Mouse (Mus musculus): ENCODE results near the gene Fam83g. TPM values are rescaled to one million over a fixed set of nuclear protein-coding genes. Genes with fewer than 3 reads are reported as not detected.
"Not testable (repeated sequence)": the region's sequence is repeated elsewhere in the genome, so short reads cannot be mapped to it uniquely, and the experiment has no call there.

Fam83g gene
- polyA plus RNA-seq (2017; shearing (Covaris generic)): under 1 TPM; 0.08 to 0.41 TPM

DNA sequence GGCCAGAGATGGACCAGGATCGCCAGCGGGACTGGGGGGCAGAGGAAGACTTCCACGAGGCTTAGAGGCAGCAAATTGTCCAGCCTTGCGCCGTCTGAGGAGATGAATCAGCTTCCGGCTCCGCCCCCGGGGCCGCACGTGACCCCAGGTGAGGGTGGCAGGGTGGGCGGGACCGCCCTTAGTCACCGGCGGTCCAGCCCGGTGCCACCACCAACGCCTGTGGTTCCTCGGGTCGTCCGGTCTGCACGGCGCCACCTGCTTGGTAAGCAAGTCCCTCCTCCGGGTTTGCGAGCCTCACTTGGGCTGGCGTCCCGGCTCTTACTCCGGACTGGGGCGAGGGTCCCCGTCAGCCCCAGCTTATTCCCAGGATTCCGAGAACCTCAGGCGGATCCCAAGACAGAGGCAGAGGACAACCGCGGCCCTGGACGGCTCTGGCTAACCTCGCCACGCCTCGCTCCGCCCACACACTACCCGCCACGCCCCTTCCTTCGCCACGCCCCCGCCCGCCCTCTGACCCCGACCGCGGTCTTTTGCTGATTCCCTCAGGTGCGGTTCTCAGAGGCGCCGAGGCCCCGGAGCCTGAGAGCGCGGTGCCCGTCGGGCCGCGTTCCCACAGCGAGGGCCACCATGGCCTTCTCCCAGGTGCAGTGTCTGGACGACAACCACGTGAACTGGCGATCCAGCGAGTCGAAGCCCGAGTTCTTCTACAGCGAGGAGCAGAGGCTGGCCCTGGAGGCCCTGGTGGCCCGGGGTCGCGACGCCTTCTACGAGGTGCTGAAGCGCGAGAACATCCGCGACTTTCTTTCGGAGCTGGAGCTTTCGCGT, at the start of gene Fam83g:
Fam83g (plus strand) TSS at position 185 of the 825 bp plus-strand sequence.
- ATAC-seq: peak; percentile 69

DNA sequence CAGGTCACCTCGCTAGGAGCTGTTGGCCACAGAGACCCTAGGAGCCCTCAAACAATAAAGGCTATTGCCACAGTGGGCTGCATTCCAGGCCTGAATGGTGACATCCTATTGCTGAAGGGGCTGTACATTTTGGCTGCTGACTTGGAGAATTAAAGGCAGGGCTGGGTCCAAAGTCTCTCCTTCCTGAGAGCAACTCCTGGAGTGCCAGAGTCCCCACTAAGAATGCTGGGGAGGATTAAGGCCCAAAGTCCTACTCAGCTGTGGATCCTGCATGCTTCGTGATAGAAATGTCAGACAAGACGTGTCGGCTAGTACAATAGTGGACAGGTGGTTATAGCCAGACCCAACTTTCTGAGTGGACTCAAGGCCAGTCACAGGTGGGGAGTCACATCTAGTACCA, 47.6 kb upstream of the Fam83g start:
- not testable (repeated sequence) for ATAC-seq

DNA sequence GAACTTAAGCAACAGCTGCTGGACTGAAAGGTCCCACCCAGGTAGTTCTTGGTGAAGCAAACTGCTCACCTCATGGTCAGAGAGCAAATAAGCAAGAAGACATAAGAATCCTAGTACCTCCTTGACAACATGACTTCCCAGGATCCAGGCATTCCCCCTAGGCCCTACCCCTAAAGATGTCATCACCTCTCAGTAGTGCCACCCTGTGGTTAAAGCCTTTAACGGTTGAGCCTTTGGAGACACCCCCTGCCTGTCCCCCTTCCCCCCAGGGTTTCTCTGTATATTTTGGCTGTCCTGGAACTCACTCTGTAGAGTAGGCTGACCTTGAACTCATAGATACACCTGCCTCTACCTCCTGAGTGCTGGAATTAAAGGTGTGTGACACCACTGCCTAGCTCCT, 46.5 kb upstream of the Fam83g start:
- ATAC-seq: no peak

DNA sequence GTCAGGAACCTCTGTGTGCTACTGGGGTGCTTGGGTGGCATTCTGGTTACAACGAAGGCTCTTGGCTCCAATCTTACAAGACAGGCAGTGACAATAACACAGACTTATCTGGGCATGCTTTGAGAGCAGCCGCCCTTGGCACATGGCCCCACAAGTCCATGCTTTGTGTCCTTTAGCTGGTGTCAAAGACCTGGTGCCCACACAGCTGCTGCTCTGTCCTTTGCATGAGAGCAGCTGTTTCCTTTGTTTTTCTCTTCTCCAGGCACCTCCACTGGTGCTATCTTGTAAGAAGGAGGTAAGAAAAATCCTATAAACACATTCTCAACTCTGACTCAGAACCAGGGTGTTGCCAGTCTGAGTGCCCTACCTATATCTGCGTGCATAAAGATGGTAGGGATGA, 46.0 kb upstream of the Fam83g start:
- ATAC-seq: no peak

DNA sequence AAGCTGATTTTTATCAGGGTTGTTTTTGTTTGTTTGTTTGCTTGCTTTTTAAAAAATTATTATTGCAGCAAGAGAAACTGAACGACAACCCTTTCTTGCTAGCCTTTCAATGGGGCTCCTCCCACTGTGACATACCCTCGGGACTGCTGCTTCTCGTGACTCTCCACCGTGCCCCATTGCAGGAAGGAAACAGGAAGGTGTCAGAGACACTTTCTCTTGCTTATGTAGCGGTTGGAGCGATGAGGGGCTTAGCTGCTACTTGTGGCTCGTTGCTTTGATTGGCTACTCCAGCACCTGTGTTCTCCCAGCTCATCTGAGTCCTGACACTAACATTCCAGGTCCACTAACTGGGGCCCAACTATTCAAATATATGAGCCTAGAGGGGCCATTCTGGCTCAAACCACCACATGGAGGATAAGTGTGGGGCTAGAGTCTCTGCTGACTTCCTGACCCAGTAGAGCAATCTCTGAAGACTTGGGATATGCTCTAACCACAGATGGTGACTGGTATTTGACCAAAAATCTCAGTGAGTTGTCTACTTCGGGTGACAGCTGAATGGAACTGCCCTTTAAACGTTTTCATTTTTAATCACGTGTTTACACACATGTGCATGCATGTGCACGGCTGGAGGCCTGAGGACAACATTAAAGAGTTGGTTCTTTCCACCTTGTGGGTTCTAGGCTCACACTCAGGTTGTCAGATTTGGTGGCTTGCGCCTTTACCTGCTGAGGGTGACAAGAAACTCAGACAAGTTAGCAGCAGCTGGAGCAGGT, 44.9 kb upstream of the Fam83g start:
- peak; percentile 79 for ATAC-seq

DNA sequence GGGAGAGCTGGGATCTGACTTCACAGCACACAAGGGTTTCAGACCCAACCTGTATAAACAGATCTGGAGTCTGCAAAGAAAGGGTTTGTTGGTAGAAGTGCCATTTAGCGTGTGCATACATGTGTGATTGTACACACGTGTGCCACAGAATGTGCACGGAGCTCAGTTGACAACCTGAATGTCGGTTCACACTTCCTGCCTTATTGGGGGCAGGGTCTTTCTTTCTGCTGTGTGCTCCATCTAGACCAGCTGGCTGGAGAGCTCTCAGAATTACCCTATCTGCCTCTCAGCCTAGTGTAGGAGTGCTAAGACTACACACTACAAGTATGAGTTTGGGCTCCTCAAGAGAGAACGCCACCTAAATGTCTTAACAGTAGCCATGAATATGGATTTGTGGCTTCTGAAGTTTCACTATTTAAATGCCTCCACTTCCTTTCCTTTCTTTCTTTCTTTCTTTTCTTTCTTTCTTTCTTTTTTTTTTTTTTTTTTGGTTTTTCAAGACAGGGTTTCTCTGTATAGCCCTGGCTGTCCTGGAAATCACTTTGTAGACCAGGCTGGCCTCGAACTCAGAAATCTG, 44.2 kb upstream of the Fam83g start:
- ATAC-seq: peak; percentile 31

DNA sequence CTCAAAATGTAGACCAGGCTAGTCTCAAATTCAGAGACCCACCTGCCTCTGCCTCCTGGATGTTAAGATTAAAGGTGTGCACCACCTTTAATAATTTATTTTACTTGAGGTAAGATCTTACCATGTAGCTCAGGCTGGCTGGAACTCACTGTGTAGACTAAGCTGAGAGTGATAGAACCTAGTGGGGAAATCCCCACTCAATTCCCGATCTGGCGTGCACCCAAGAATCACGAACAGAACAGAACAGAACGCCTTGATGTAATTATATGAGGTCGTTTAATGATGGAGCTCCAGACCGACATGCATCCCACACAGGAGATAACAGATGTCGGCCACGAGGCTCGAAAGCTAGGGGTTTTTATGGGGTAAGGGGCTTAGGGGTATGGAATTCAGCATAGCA, 43.3 kb upstream of the Fam83g start:
- not testable (repeated sequence) for ATAC-seq

DNA sequence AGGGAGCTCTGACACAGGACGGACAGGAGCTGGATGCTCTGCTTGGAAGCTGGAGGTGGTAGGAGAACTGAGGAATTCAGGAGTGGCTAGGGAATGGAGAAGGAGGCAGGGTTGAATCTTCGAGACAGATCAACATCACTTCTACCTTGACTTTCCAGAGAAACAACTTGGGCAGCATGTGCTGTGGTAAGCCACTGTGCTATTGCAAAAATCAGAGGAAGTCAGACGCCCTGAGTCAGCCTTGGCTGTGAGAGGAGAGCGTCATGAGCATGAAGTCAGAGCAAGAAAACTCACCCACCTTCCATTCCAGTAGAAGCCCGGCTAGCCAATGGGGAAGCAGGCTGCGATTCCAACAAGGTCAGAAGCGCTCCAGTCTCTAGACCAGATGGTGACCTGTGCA, 41.8 kb upstream of the Fam83g start:
- no peak for ATAC-seq

DNA sequence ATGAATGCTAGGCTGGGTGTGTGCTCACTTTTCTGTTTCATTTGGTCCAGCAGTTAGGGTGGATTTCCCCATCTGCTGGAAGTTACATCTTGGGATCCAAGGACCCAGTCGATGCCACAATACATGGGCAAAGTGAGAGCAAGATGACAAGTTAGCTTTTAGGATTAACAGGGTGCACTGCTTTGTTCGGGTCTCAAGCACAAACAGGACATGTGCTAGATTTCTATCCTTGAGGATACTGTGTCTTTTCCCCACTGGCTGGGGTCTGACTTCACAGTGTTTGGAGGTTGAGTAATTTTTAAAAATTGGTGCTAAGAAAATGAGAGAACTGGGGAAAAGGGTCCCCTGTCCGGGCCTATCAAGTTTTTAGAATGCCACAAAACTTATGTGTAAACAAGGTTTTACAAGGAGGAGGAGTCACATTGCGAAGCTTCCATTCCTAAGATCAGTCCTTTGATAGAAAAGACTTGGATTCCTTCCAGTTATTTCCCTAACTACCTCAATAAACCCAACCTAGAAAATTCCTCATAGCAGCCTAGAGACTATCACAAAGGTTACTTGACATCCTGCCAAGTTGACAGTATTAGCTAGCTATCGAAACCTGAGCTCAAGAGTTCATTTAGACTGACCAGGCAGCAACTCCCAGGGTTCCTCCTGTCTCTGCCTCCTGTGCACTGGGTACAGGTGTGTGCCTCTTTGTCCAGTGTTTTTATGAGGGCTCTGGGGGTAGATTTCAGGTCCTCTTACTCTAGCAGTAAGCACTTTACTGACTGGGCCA, 40.5 kb upstream of the Fam83g start:
- no peak for ATAC-seq

DNA sequence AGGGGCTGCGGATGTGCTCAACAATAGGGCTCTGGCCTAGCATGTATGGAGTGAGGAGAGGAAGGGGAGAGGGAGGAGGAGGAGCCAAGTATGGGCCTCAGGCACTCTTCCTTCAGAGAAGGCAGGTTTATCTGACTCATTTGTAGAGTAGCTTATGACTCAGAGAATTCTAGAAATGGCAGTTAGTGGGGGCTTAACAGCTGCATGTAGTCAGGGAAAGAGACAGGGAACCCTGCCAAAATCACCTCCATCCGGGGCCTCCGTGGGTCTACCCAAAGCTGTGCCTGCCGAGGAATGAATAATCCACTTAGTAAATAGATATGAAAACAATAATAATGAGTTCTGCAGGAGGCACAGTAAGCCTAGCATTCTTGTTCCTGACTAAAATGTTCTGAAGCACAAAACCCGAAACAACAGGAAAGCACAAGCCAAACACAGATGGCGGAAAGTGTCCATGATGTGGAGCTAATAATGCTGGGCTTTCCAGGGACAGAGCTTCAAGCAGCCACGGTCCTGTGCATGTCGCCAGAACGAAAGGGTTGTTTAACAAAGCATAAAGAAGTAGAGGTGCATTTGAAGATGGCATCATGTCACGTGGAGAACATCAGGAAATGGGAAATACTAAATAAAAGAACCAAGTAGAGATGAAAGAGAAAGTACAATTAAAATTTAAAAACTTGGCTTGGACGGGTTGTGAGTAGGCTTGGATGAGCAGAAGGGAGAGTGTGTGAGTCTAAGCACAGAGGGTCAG, 39.1 kb upstream of the Fam83g start:
- ATAC-seq: peak; percentile 62

DNA sequence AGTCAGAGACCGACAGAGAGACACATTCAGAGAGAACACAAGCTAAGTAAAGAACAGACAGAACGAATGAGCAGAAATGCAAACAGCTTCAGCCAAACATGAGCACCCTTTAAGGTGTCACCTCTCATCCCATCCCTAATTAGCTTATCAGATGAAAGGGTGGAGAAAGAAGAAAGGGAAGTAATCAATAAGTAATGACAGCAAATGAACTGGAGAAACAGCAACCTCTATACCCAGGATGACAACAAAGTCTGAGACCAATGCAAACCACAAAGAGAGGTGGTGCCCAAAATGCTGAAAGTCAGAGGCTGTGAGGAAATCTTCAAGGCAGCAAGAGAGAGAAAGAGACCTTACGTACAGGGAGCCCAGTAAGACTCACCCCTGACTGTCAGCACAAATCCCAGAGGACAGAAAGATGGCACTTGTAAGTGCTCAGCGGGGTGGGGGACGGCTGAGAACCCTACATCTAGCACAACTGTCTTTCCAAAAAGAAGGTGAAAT, 38.5 kb upstream of the Fam83g start:
- no peak for ATAC-seq

DNA sequence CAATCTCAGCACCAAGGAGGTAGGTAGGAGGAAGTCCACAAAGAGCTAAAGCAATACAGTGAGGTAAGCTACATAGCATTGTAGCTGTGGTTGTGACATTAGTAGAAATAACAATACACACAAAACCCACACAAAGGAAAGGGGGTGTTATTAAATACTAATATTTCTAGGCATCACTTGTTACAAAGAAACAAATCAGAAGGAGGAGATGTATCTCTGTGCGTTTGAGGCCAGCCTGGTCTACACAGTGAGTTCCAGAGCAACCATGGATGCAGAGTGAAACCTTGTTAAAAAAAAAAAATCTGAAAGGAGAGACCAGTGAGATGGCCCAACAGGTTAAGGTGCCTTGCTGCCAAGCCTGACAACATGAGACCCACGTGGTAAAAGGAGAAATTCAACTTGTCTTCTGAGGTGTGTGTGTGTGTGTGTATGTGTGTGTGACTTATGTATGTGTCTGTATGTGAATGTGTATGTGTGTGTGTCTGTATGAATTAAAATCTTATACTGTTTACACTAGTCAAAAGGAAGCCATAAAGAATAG, 37.3 kb upstream of the Fam83g start:
- ATAC-seq: no peak

DNA sequence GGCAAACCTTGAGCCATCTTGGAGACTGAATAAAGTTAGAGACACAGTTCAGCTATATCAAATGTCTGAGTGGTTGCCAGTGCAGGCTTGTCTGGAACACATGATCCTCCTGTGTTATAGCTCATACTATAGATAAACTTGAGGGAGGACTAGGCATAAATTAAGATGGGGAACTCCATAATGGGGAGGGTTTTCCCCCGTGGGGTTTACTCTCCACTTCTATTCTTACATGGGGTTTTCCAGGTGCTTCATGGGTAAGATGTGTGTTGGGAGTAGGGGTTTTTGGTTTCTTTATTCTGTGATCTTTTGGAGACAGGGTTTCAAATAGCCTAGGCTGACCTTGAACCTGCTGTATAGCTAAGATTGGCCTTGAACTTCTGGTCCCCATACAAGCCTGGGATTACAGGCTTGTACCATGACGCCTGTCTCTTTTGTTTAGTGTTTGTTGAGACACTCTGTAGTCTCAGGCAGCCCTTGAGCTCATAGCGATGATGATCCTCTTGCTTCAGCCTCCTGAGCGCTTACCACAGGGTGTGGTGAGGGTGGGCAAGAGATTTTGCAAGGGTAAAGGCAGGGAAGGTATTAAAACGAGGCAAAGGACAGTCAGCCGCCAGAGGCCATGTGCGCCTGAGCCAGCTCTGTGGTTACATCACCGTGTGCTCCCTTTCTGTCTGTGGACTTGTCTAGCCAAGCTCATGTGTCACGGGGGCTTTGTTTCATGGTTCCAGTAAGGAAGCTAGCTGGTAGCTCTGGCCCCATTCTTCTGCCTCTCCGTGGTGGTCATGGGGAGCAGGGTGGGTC, 36.6 kb upstream of the Fam83g start:
- ATAC-seq: peak; percentile 72

DNA sequence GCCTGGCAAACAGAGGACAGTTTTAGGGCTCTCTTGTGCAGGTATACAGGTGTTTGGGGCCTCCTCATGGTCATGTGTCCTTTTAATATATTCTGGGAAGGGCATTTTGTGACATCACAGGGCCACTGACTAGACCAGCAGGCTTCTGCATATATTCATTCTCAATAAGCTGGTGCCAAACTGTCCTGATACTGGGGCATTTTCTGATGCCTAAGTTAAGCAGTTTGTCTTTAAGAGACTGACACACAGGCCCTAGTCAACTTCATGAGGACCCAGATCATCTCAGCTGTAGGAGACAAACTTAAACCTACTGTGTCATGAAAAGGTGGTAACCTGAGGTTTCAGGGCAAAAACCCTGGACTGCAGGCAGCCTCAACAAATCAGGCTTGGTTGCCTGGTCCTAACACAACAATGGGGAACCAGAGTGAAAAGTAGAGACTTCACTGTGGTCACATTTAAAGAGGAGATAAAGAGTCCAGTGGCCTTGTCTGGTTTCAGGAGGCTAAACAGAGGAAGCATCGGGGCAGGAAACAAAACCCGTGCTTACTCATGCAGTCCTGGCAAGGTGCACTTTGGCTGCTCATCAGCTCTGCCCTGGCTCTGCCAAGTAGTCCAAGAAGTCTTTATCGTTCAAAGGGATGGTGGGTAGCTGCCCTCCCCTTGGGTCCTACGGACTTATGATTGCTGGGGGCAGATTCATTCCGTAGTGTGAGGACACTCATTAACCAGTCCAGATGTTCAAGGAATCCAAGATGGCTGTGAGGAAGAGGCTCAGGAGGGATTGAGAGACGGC, 35.7 kb upstream of the Fam83g start:
- no peak for ATAC-seq

DNA sequence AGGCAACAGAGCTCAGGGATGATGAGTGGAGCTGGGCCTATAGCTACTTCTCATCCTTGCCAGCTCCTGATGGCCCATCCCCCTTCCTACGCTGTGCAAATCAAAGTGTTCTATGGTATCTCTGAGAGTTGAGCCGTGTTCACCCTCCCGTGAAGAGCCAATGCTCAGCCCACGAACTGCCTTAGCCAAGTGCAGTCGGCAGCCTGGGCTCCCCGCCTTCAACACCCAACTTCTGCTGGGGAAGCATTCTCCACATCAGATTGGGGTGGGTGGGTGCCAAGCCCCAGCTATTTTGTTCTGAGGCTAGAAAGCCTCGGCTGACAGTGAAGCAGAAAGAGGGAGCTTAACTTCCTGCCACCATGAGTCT, 35.2 kb upstream of the Fam83g start:
- ATAC-seq: no peak

DNA sequence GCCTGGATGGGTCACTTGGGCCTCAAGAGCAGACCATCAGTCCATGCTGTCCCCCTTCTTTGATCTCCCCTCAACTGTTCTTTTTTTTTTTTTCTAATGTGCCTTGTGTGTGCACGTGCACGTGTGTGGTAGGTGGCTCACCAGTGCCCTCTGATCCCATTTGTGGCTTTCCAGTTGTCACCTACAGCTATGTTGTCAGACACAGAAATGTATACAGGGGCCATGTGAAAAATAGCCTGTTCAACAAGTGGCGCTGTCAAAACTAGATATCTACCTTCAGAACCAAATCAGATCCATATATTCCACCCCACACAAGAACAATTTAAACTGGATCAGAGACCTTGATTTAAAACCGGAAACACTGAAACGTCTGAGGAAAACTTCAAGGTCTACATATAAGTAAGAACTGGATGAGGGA, 34.7 kb upstream of the Fam83g start:
- no peak for ATAC-seq

DNA sequence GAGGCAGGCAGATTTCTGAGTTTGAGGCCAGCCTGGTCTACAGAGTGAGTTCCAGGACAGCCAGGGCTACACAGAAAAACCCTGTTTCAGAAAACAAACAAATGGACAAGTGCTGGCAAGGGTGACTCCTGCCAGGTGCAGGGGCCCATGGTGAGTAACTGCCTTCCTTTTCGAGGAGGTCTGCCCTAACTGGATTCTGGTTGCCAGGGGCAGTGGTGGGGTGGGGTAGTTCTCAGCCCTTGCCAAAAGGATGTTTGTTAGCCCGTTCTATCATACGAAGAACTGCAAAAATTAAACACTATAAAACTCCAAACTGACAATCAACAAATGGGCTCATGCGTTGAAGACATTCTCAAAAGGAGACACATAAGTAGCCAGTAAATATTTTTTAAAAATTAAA, 34.3 kb upstream of the Fam83g start:
- no peak for ATAC-seq

DNA sequence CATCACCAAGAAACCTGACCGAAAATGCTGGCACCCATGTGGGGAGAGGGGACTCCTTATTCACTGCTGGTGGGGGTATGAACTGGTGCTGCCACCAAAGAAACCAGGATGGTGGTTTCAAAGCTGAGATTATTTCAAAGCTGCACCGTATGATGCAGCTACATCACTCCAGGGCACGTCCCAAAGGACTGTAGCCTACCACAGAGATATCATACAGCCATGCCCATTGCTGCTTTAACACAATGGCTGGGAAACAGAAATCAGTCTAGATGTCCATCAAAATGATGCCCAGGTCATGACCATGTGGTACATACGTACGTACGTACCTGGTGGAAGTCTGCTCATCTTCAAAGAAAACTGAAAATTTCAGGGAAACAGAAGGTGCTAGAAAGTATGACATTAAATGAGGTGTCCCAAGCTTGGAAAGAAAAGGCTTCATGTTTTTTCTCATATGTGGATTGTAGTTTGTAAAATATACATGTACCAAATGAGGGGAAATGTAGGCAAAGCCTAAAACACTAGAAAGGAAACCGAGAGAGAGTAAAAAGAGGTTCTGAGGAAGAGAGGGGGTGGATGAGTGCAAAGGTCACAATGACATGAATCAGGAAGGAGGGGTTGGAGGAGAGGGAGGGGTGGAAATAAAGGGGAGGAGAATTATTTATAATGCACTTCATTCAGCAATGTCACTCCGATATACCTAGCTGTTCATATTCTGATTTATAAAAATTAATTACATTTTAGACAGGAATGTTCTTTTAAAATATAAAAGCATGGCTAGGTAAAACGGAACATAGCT, 33.2 kb upstream of the Fam83g start:
- no peak for ATAC-seq

DNA sequence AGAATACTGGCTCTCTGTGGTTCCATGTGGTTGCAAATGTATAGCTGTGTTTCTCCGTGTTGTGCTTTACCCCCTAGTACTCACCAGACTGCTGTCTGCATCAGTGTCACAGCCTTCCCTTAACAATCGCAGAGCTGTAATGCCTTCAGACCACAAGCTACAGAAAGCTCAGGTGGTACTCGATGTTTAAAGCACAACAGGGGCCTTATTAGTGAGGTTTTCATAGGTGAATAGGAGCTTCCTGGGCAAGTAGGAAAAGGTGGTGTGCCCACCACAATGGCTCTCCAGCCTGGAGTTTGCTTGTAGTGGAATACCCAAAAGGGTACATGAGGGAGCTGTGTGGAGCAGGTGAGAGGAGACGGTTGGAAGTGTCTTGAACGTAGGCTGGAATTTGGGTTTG, 31.7 kb upstream of the Fam83g start:
- ATAC-seq: no peak

All from CD4-positive, CD25-positive, alpha-beta regulatory T cell, adult 4 months (primary cell).